Mouse (Mus musculus): ENCODE measurements around the gene Rack1. TPM values are rescaled to one million over a fixed set of nuclear protein-coding genes. Genes with fewer than 3 reads are reported as not detected.
"Not testable (repeated sequence)": the region's sequence is repeated elsewhere in the genome, so short reads cannot be mapped to it uniquely, and the experiment has no call there.

The Rack1 gene
- polyA plus RNA-seq, 1 experiment = 432 TPM

- DNase-seq = peak; percentile 81 to 85
- 4% methylated on average over 16 of the region's 16 CpGs for WGBS
- Histone ChIP-seq H3K27ac (ENCODE audit: insufficient read depth, low read length) (0 out of 2 replicates have a peak overlapping the region, but pooled peaks have one; percentile 45), H3K4me1 (ENCODE audit: control insufficient read depth, insufficient read depth, low read length) (no peaks in the 10 kb centered on the region), H3K4me3 (replicated peaks; ENCODE audit: insufficient read depth, low read depth, low read length) (peak overlapping the region; percentile 97), H3K27me3 (ENCODE audit: control insufficient read depth, insufficient read depth, low read length) (no peaks in the 10 kb centered on the region)
- TF ChIP-seq POLR2A (IDR thresholded peaks at IDR 0.05; ENCODE audit: borderline replicate concordance, insufficient read depth, low read length) (no peak), CTCF (IDR thresholded peaks at IDR 0.05; ENCODE audit: borderline replicate concordance, insufficient read depth, low read depth, low read length) (peak; percentile 66; the same call in 1 of the 2 replicates)
These were observed 11.6 kb upstream of the Rack1 start for GRCm38 (mm10) chr11:48788311-48789089.

- DNase-seq = no peak
- TF ChIP-seq POLR2A (IDR thresholded peaks at IDR 0.05; ENCODE audit: borderline replicate concordance, insufficient read depth, low read length) (no peak), CTCF (IDR thresholded peaks at IDR 0.05; ENCODE audit: borderline replicate concordance, insufficient read depth, low read depth, low read length) (no peak)
- no peak overlapping the region for H3K27ac ChIP-seq (ENCODE audit: insufficient read depth, low read length)
- no peaks in the 10 kb centered on the region for H3K27me3 ChIP-seq (ENCODE audit: control insufficient read depth, insufficient read depth, low read length)
- no peaks in the 10 kb centered on the region for H3K4me1 ChIP-seq (ENCODE audit: control insufficient read depth, insufficient read depth, low read length)
- H3K4me3 ChIP-seq (replicated peaks; ENCODE audit: insufficient read depth, low read depth, low read length) = no peak overlapping the region
- WGBS = 84% methylated on average over 5 of the region's 5 CpGs
These were observed 10.9 kb upstream of the Rack1 start for GRCm38 (mm10) chr11:48789215-48789614.

- H3K27ac ChIP-seq (ENCODE audit: insufficient read depth, low read length) = no peak overlapping the region
- H3K4me1 ChIP-seq (ENCODE audit: control insufficient read depth, insufficient read depth, low read length) = no peaks in the 10 kb centered on the region
- peak; percentile 80 to 85 for DNase-seq
- 14% methylated on average over 20 of the region's 20 CpGs for WGBS
- TF ChIP-seq POLR2A (IDR thresholded peaks at IDR 0.05; ENCODE audit: borderline replicate concordance, insufficient read depth, low read length) = no peak
- peak; percentile 85 for TF ChIP-seq CTCF (IDR thresholded peaks at IDR 0.05; ENCODE audit: borderline replicate concordance, insufficient read depth, low read depth, low read length)
- peak overlapping the region; percentile 41 for H3K4me3 ChIP-seq (replicated peaks; ENCODE audit: insufficient read depth, low read depth, low read length)
- H3K27me3 ChIP-seq (ENCODE audit: control insufficient read depth, insufficient read depth, low read length) = no peaks in the 10 kb centered on the region
These were observed 9.9 kb upstream of the Rack1 start for GRCm38 (mm10) chr11:48789973-48790823.

GRCm38 (mm10) chr11:48790946-48791345 lies 9.2 kb upstream of the Rack1 start:
- no peaks in the 10 kb centered on the region for H3K4me1 ChIP-seq (ENCODE audit: control insufficient read depth, insufficient read depth, low read length)
- no peak for TF ChIP-seq CTCF (IDR thresholded peaks at IDR 0.05; ENCODE audit: borderline replicate concordance, insufficient read depth, low read depth, low read length)
- no peak for TF ChIP-seq POLR2A (IDR thresholded peaks at IDR 0.05; ENCODE audit: borderline replicate concordance, insufficient read depth, low read length)
- WGBS = 55% methylated on average over 8 of the region's 8 CpGs
- H3K27me3 ChIP-seq (ENCODE audit: control insufficient read depth, insufficient read depth, low read length) = no peaks in the 10 kb centered on the region
- no peak overlapping the region for H3K27ac ChIP-seq (ENCODE audit: insufficient read depth, low read length)
- DNase-seq = no peak
- no peak overlapping the region for H3K4me3 ChIP-seq (replicated peaks; ENCODE audit: insufficient read depth, low read depth, low read length)

GRCm38 (mm10) chr11:48791894-48792293 lies 8.2 kb upstream of the Rack1 start:
- H3K4me3 ChIP-seq (replicated peaks; ENCODE audit: insufficient read depth, low read depth, low read length); H3K27me3 ChIP-seq (ENCODE audit: control insufficient read depth, insufficient read depth, low read length); H3K4me1 ChIP-seq (ENCODE audit: control insufficient read depth, insufficient read depth, low read length); H3K27ac ChIP-seq (ENCODE audit: insufficient read depth, low read length); DNase-seq: not testable (repeated sequence)
- 84% methylated on average over 9 of the region's 9 CpGs for WGBS

GRCm38 (mm10) chr11:48793184-48793583 lies 6.9 kb upstream of the Rack1 start:
- H3K4me3 ChIP-seq (replicated peaks; ENCODE audit: insufficient read depth, low read depth, low read length) = no peak overlapping the region
- TF ChIP-seq POLR2A (IDR thresholded peaks at IDR 0.05; ENCODE audit: borderline replicate concordance, insufficient read depth, low read length) (no peak), CTCF (IDR thresholded peaks at IDR 0.05; ENCODE audit: borderline replicate concordance, insufficient read depth, low read depth, low read length) (no peak)
- no peaks in the 10 kb centered on the region for H3K4me1 ChIP-seq (ENCODE audit: control insufficient read depth, insufficient read depth, low read length)
- H3K27me3 ChIP-seq (ENCODE audit: control insufficient read depth, insufficient read depth, low read length) = no peaks in the 10 kb centered on the region
- WGBS = 96% methylated on average over 3 of the region's 3 CpGs
- H3K27ac ChIP-seq (ENCODE audit: insufficient read depth, low read length) = no peak overlapping the region
- no peak for DNase-seq

- H3K4me3 ChIP-seq (replicated peaks; ENCODE audit: insufficient read depth, low read depth, low read length) = no peak overlapping the region
- no peak overlapping the region for H3K27ac ChIP-seq (ENCODE audit: insufficient read depth, low read length)
- DNase-seq = no peak
- no peaks in the 10 kb centered on the region for H3K27me3 ChIP-seq (ENCODE audit: control insufficient read depth, insufficient read depth, low read length)
- H3K4me1 ChIP-seq (ENCODE audit: control insufficient read depth, insufficient read depth, low read length) = no peaks in the 10 kb centered on the region
- TF ChIP-seq POLR2A (IDR thresholded peaks at IDR 0.05; ENCODE audit: borderline replicate concordance, insufficient read depth, low read length) = no peak
- TF ChIP-seq CTCF (IDR thresholded peaks at IDR 0.05; ENCODE audit: borderline replicate concordance, insufficient read depth, low read depth, low read length) = no peak
- 90% methylated on average over 7 of the region's 7 CpGs for whole genome bisulfite sequencing
These were observed 4.9 kb upstream of the Rack1 start for GRCm38 (mm10) chr11:48795221-48795620.
